Mouse (Mus musculus): Measurements from ENCODE around the gene Nudt2. TPM values are rescaled to one million over a fixed set of nuclear protein-coding genes. Genes with fewer than 3 reads are reported as not detected.
A peak's percentile ranks its signal among the peaks of the same experiment; 100 is the strongest.

Nudt2 gene
- total RNA-seq, 2 experiments from 2014 or later = 26.3 to 26.5 TPM

- no peak for DNase-seq (ENCODE audit: low spot score in 2 of 2)
Measured at GRCm38 (mm10) chr4:41493464-41494116, 28.6 kb downstream of the Nudt2 start.

GRCm38 (mm10) chr4:41494378-41494777 is 29.4 kb downstream of the Nudt2 start:
- DNase-seq (ENCODE audit: low spot score in 2 of 2) = no peak

DNA sequence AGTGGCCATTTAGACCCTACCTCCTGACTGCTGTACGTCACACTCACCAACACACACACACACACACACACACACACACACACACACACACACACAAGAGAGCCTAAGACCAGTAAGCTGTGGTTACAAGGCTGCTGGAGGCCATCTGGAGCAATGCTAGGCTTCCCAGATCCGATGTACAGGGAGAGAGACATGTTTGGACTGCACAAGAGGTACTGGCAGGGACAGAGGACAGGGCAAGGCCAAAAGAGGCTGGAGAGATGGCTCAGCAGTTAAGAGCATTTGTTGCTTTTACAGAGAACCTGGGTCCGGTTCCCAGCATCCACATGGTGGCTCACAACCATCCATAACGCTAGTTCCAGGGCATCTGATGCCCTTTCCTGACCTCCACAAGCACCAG is 30.1 kb downstream of the Nudt2 start:
- DNase-seq (ENCODE audit: low spot score in 2 of 2) = no peak

GRCm38 (mm10) chr4:41495850-41496249 is 30.9 kb downstream of the Nudt2 start:
- DNase-seq (ENCODE audit: low spot score in 2 of 2) = peak; percentile 63 to 84

DNA sequence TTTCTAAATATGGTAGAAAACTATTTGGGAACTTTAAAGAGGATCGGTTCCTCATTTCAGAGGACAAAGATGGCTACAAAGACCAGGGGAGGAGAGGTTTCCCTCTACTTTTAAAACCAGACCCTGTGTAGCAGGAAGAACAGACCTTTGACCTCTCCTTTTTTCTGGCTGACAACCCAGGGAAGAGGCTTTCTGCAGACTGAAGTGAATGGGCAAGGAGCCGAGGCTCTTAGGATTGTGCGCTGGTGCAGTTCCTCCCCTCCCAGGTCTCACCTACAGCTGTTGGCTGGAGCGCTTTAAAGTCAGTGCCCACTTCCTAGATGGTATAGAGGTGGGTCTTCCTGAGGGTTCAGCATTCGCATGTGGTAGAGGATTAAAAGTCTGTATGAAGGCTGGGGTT is 32.1 kb downstream of the Nudt2 start:
- DNase-seq (ENCODE audit: low spot score in 2 of 2) = no peak

DNA sequence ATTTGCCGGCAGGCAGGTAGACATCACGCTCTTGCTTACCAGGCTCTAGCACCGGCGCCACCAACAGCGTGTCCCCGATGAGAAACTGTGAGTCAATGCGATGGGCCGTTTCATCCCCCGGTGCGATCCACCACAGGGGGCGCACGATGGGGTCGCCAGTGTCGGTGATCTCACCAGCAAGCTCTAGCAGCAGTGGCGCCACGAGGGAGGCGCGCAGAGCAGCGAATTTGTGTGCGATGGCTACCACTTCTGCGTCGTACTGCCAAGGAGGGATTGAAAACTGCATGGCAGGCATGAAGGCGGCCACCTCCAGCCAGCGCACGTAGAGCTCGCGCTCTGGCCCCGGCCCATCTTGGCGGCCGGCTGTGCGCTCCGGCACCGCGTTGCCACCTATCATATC is 32.6 kb downstream of the Nudt2 start:
- DNase-seq (ENCODE audit: low spot score in 2 of 2) = no peak

DNA sequence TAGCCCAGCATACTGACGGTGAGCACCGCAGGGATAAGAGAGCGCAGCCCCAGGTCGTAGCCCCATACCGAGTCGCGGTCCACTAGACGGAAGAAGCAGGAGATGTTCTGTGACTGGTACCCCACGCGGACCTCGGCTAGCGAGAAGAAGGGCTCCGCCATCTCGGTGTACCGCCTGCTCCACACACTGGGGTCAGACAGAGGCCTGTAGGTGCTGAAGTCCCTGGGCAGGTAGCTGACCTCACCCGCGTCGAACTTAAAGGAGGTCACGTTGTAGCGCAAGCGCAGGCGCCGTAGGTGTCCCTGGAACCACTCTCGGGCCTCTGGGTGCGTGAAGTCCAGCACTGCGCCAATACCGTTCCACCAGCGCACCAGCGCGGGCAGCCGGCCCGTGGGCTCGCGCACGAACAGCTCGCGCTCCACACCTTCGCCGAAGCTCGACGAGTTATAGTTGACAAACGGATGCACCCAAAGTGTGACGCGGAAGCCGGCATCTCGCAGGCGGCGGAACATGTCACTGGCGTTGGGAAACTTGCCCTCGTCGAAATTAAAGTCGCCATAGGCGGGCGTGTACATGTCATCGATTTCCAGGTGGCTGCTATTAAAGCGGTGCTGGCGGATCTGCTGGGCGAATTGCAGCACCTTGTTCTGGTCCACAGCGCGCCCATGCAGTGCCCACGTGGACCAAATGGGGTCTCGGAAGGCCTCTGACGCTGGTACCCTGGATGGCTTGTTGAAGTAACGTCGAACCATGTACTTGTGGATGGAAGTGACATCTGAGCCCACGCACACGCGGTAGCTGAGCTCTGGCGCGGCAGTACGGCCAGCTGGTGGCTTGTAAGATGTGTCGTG is 33.3 kb downstream of the Nudt2 start:
- DNase-seq (ENCODE audit: low spot score in 2 of 2) = no peak

DNA sequence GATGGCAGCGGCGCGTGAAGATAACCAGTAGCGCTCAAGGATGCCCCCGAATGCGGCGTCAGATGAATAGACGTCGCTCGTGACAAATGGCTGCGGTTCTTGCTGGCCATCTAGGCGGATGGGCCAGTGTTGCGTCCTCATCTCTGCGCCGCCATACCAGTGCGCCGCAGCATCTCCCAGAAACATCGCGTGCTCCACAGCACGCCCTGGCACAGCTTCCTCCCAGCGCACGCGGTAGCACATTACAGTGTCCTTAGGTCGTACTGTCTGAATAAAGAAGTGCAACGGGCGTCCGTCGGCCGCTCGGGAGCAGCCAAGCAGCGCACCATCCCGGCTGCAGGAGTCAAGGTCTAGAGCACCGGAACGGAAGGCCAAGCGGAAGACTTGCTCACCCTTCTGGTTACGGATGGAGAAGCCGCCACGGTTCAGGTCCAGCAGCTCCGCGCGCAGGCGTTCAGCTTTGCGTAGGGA is 34.0 kb downstream of the Nudt2 start:
- DNase-seq (ENCODE audit: low spot score in 2 of 2) = no peak

- DNase-seq (ENCODE audit: low spot score in 2 of 2) = no peak
Measured at GRCm38 (mm10) chr4:41499619-41500018, 34.7 kb downstream of the Nudt2 start.

DNA sequence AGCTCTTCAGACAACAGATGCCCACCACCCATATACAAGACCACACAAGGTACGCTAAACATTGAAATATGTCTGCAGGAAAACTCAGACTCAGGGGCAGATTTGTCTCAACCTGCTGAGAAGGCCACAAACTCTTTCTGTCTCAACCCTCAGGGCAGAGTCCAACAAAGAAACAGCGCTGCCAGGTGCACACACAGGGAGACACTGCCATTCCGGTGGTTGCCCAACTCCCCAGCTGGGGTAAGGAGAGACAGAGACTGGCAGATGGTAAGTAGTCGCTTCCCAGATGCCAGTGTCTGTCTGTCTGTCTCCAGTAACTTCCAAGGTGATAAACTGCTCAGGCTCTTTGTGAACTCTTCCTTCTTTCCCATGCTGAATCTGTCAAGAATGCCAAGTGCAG is 35.8 kb downstream of the Nudt2 start:
- DNase-seq (ENCODE audit: low spot score in 2 of 2) = no peak

DNA sequence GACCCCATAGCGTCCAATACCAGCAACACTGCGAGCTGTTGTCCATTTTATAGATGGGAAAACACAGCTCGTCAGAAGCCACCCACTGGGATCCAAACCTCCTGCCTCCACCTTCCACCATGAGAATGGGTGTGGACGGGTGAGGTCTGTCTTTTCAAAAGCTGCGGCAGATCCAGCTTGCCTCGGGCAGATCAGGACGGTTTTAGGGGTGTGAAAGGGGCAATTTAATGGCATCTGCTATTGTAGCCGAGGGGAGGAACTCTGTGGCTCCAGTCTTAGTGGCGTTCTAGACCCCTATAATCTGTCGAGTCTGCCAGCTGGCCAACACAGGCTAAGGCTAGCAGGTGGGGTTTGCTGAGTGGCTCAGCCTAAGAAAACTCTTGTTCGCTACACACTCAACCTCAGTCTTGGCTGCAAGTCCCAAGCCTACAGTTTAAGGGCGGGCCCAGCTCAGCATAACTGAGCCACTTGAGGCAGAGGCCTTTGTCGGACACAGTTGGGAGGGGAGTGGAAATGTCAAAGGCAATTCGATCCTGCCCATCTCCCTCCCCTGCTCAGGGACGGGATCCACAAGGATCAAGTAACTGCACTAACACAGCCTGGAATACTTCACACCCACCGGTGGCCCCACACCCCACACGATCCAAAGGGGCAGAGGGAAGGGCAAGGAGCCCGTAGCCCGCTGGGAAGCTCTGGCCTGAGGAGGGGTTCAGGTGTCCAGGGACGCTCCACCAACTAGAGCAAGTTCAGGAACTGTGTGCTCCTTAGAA is 37.4 kb downstream of the Nudt2 start:
- no peak for DNase-seq (ENCODE audit: low spot score in 2 of 2)

DNA sequence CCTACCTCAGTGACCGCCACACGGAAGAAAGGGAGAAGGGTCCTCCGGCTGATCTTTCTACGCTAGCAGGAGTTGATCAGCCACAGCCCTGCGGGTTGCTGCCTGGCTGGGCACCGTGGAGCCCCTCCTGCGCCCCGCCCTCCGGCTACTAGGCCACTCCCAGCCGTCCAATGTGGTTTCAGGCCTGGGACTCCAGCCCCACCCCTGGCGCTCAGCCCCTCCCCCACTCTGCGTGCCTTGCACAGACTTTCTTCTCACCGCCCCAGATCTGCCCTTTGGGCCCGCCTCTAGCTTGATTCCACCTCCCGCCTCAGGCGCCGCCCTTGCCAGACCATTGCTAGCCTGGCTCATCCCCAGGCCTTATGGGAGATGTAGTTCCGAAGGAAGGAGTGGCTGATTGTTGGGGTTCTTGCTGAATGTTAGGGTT is 38.0 kb downstream of the Nudt2 start, which contains the start of gene AI464131:
Gene AI464131 (minus strand): TSS at position 91 of the 427 bp plus-strand sequence.
- DNase-seq (ENCODE audit: low spot score in 2 of 2) = peak; percentile 84 to 96

GRCm38 (mm10) chr4:41504325-41504724 is 39.4 kb downstream of the Nudt2 start:
- no peak for DNase-seq (ENCODE audit: low spot score in 2 of 2)

DNA sequence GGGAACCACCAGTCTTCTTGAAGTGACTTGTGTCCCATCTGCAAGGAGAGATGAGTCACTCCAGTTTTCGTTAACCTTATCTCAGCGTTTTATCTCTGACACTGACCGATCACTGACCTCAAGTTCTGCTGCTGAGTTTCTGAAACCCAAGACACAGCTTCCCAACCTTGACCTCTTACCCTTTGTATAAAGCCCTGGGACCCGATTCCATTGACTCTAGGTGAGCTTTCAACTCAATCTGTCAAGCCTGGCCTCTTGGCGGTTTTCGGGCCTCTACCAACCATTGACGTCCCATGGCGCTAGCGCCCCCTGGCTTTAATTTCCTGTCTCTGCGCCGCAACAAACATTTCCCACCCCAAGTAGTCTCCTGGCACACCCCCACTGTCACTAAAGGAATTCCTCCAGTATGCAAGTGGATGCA is 40.2 kb downstream of the Nudt2 start:
- DNase-seq (ENCODE audit: low spot score in 2 of 2) = no peak

DNA sequence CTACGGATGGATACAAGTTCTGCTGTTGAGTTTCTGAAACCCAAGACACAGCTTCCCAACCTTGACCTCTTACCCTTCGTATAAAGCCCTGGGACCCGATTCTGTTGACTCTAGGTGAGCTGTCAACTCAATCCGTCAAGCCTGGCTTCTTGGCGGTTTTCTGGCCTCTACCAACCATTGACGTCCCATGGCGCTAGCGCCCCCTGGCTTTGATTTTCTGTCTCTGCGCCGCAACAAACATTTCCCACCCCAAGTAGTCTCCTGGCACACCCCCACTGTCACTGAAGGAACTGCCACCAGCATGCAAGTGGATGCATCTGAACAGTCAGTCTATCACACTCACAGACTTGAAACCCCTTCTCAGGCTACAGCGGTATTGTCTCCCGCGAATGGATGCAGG is 41.2 kb downstream of the Nudt2 start:
- peak in 1 of 2 experiments; percentile 75 for DNase-seq (ENCODE audit: low spot score in 2 of 2)

DNA sequence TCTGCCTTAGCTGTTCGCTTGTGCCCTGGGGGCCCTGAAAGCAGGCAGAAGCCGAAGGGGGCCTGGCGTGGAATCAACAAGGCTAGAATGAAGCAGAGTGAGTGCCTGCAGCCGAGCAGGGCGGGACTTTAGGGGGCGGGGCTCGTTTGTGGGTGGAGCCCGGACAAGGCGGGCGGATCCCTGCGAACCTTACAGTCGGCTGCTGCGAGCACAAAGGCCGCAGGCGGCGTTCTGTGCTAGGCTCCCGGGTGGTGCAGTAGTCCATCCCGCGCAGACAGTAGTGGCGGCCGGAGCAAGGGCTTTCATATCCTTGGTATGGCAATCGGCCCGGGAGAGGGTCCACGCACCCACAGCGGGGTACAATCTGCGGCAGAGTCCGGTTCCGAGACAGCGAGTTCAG is 42.0 kb downstream of the Nudt2 start:
- peak; percentile 76 to 90 for DNase-seq (ENCODE audit: low spot score in 2 of 2)

DNA sequence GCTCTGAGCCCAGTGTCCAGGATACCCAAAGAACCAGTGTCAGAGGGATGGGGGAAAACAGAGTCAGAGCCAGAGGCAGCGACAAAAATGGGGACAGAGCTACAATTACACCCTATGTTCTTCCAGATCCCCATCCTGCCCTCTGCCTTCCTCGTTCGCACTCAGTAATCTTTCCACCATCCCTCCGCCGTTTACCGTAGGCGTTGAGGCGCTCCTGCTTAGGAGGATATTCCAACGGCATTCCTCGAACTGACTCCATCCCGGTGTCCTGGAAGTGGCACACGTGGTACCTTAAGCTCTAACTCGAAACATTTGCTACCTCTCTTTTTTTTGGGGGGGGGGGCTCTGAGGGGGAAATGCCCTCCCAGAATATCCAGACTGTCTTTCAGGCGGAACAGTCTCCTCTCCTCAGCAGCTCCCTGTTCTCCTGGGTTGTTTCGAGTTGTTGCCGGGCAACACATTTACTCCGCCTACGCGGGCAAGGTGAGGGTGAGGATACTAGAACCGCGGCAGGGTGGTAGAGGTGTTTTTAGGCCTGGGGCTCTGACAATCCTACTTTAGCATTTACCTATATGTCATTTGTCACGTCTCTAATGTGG is 42.5 kb downstream of the Nudt2 start:
- no peak for DNase-seq (ENCODE audit: low spot score in 2 of 2)

GRCm38 (mm10) chr4:41507998-41508397 is 43.0 kb downstream of the Nudt2 start:
- no peak for DNase-seq (ENCODE audit: low spot score in 2 of 2)

GRCm38 (mm10) chr4:41513309-41513708 is 48.4 kb downstream of the Nudt2 start:
- DNase-seq (ENCODE audit: low spot score in 2 of 2) = no peak

DNA sequence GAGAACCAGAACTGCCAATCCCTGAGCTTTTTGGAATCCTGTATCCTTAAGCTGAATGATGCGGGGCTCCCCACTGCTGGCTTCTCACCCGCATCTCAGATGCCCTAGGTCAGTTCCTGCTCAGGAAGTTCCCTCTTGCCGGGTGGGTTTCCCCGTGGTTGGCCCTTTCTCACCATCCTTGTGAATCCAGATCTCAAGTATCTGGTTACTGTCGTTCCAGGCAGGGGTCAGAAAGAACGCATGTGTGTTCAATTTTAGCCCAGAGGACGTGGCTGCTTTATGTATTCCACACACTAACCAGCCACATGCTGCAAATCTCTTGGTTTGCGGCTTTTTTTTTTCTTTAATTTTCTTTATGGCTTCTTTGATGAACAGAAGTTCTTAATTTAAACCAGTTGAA is 48.8 kb downstream of the Nudt2 start:
- DNase-seq (ENCODE audit: low spot score in 2 of 2) = no peak

- no peak for DNase-seq (ENCODE audit: low spot score in 2 of 2)
Measured at GRCm38 (mm10) chr4:41517233-41517632, 52.3 kb downstream of the Nudt2 start, which contains the start of gene 1110017D15Rik. Gene 1110017D15Rik, minus strand, starts transcription at chr4:41517333.
